In the genomic region with DNA sequence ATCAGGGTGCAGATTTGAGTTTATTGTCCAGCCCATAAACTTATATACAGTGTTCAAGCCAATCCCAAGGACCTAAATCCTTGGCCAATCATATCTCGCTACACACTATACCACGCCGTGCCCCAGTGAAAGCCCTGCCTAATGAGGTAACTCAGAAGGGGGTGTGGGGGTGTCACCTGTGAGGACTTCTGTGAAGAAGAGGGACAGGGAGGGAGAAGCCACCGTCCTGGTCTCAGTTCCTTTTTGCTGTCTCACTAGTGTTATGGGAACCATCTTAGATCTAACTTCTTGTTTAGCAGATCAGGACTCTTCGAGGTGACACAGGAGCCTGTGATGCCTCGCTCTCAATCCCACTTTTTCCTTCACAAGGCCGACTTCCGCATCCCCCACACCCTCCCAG, we compare ENCODE assay signal across 14 mouse cellular contexts.
"Had no signal": no experiment of that assay in that cellular context is flagged by ENCODE, and none has a peak within 500 bp of the region (broad histone marks: within the 10 kb centered on the region; RNA-seq: fewer than 3 reads in every experiment).

No protein-coding gene starts in this region.

- H3K9ac ChIP-seq: midbrain, embryonic 15.5 days; neural tube, embryonic 13.5 days had no signal

- H3K27me3 ChIP-seq: midbrain, embryonic 15.5 days; neural tube, embryonic 13.5 days had no signal

- DNase-seq: kidney, adult 11 months; kidney, postnatal 10 days; kidney, postnatal 4 days; lung, adult 18-20 months; retina, postnatal 1 day; right cerebral cortex, postnatal 4 days; thymus, postnatal 14 days had no signal

- H3K27ac ChIP-seq: layer of hippocampus, adult 2 months; limb, embryonic 10.5 days; midbrain, embryonic 10.5 days; midbrain, embryonic 15.5 days; neural tube, embryonic 13.5 days; stomach, postnatal 0 days had no signal

- H3K9me3 ChIP-seq: limb, embryonic 10.5 days; midbrain, embryonic 10.5 days; midbrain, embryonic 15.5 days; neural tube, embryonic 13.5 days had no signal

- ATAC-seq: inflammation-experienced regulatory T-cells, adult 6 months; midbrain, embryonic 15.5 days had no signal

- H3K4me1 ChIP-seq: limb, embryonic 10.5 days; midbrain, embryonic 10.5 days; midbrain, embryonic 15.5 days; neural tube, embryonic 13.5 days had no signal

- H3K4me3 ChIP-seq: layer of hippocampus, adult 2 months; limb, embryonic 10.5 days; midbrain, embryonic 10.5 days; midbrain, embryonic 15.5 days; neural tube, embryonic 13.5 days had no signal

- H3K4me2 ChIP-seq: midbrain, embryonic 15.5 days; neural tube, embryonic 13.5 days had no signal

- H3K36me3 ChIP-seq: limb, embryonic 10.5 days; midbrain, embryonic 10.5 days; midbrain, embryonic 15.5 days; neural tube, embryonic 13.5 days had no signal
